Mouse (Mus musculus) thymus, postnatal 25 days (tissue): Measurements from ENCODE around the gene Gm20479.

Source experiments
- DNase-seq: peaks from one replicate; pipeline ENCODE4 v3.0.0; 2022

Gm20479 gene

DNA sequence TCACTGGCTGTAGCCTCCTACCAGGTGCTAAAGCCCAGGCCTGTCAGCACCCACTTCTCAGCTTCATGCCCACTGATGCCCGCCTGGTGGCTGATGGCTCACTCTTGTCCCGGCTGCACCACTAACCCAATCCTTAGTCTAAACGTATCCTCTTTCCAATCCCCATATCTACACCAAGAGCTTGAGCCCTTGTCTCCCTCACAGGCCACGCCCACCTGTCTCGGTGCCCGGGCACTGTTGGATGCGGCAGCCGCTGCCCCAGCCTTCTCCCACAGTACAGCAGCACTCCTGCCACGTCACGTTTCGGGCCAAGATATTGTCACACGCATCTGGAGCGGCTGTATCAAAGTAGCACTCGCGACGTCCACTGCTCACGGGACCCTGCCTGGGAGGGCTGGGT is 46.9 kb downstream of the Gm20479 start:
- DNase-seq, result no peak

DNA sequence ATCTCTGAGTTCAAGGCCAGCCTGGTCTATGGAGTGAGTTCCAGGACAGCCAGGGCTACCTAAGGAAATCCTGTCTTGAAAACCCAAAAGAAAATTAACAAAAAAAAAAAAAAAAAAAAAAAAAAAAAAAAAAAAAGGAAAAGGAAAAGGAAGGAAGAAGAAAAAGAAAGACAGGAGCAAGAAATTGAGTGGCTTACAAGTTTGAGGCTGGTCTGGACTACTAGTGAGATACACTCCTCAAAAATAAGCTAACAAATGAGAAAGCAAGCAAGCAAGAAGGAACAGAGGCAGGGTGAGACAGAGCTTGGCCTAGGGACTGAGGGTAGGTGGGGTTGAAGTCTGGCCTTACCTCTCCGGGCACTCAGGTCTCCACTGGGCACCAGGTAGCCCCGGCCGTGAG is 47.4 kb downstream of the Gm20479 start:
- no peak for DNase-seq

GRCm38 (mm10) chr7:27308821-27309549 is 48.2 kb downstream of the Gm20479 start:
- no peak for DNase-seq

DNA sequence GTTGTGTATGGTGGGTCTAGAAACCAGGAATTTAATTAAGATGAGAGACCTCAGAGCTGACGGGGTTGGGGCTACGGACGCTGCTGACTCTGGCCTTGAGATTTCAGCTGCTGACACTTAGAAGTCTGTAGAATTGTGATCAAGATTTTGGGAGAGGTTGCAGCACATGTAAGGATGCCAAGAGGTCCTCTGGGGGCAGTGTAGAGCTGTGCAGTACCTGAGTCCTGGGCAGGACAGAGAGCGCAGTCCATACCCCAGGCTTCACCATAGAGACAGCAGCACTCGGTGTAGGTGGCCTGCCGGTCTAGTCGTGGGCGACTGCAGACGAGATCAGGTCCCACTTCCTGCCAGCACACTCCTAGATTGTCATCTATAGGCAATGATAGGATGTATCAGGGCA is 49.7 kb downstream of the Gm20479 start:
- DNase-seq, result no peak

DNA sequence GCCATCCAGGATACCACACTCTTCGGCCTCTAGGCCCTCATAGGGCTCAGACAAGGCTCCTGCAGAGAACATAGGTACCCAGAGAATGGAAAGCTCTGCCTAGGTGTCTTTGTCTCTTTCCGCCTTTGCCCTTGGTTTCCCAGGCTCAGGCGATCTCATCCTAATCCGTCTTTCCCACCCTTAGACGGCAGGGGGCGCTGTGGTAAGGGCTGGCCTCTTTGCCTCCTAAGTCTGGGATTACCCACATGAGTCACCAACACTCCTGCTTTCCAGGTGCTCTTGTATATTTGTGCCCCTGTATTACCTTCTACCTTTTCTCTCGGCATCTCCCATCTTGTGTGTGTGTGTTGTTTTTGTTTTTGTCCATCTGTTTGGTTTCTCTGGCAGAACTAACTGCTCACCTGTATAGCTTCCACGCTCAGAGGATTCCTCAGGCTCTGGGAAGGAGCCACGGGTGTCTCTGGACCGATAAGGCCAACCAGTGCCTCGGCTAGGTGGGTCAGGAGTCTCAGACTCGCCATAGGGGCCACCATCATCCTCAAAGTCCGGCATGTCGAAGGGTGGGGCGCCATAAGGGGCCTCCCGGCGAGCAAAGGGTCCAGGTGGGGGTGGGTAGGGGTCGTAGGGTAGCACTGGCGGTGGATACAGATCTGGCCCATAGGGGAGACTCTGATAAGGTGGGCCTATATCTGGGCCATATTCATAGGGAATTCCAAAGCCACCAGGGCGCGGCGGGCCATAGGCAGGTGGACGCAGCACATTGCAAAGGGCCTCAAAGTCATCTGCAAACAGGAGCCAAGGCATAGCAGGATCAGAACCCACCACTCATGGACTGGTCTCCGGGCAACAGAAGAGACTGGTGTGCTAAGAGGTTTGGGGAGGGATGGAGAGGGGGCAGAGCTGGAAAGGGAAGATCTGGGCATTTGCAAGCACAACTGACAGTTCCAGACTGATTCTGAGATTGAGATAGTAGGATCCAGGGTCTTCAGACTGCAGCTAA is 50.8 kb downstream of the Gm20479 start:
- peak; percentile 43 for DNase-seq

DNA sequence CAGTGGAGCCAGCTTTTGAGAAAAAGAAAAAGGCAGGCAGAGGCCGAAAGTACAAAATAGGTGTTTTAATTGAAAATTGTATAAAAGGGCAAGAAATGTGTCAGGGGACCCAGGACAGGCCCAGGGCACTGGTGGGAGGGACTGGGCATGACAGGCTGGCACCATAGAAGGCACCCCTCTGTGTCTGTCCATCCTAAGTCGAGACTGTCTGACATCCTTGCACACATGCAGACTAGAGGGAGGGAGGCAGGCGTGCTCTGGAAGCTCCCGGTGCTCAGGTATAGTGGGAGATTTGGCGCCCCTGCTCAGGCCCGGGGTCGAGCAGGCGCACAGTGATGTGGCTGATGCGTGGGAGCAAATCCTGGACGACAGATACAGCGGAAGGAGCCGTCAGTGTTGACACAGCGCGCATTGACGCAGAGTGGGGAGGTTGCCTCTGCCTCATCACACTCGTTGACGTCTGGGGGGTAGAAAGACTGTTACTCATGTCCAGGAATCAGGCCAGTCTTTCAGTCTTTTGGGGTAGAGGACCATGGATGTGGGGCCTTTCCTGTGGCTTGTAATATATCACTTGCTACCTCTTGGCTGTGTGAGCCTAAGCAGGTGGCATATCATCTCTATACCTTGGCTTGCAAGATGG is 52.0 kb downstream of the Gm20479 start:
- DNase-seq, result no peak
